25 mouse cellular contexts compared by ENCODE assay signal in genomic region chr8:35955506-35955905, GRCm38 (mm10).
A peak's percentile ranks its signal among the peaks of the same experiment; 100 is the strongest.
DNase-seq lines count a peak whose midpoint lies in the region; ATAC-seq lines count a peak whose summit lies in the region.
"Had no signal": no experiment of that assay in that cellular context is flagged by ENCODE, and none has a peak within 500 bp of the region (broad histone marks: within the 10 kb centered on the region; RNA-seq: fewer than 3 reads in every experiment).

No protein-coding gene starts in this region.

- DNase-seq in forebrain, embryonic 11.5 days (ENCODE audit: low spot score): no peak
- DNase-seq in heart, adult 11 months: peak; percentile 71
- no peak for DNase-seq in heart, adult 9 months (ENCODE audit: low spot score in 2 of 2)
- peak; percentile 41 for DNase-seq in adipocyte (ENCODE audit: low spot score)
- peak; percentile 56 for DNase-seq in gonadal fat pad, adult 2 months (ENCODE audit: low read depth)
- no peak for DNase-seq in frontal cortex, adult 2 months (ENCODE audit: extremely low spot score in 1 of 2, low spot score in 1 of 2)
- DNase-seq: adrenal gland, adult 2 months; adrenal gland, postnatal 10 days; adrenal gland, postnatal 25 days; B cell, adult 2 months; cerebellum, adult 11 months; cerebellum, adult 18-20 months; cerebellum, adult 8-10 months; cerebellum, adult 9-11 months; cerebellum, postnatal 14 days; cerebellum, postnatal 36 days had no signal

- no peaks in the 10 kb centered on the region for H3K9me3 ChIP-seq in forebrain, embryonic 13.5 days (replicated peaks)
- H3K9me3 ChIP-seq in forebrain, embryonic 11.5 days (ENCODE audit: control insufficient read depth, low read length): no peaks in the 10 kb centered on the region
- H3K9me3 ChIP-seq: embryonic facial prominence, embryonic 10.5 days; embryonic facial prominence, embryonic 12.5 days; forebrain, embryonic 10.5 days; G1E had no signal

- H3K27me3 ChIP-seq in forebrain, embryonic 13.5 days: no peaks in the 10 kb centered on the region
- no peaks in the 10 kb centered on the region for H3K27me3 ChIP-seq in forebrain, embryonic 11.5 days (ENCODE audit: control insufficient read depth, insufficient read depth, low read length)
- H3K27me3 ChIP-seq: CH12.LX; embryonic facial prominence, embryonic 12.5 days; Patski had no signal

- no peak overlapping the region for H3K4me2 ChIP-seq in forebrain, embryonic 13.5 days
- no peak overlapping the region for H3K4me2 ChIP-seq in forebrain, embryonic 11.5 days (ENCODE audit: low read depth, low read length, severe bottlenecking)
- H3K4me2 ChIP-seq: embryonic facial prominence, embryonic 12.5 days had no signal

- H3K27ac ChIP-seq in forebrain, embryonic 13.5 days: peak overlapping the region; percentile 63; the same call in 1 of the 2 replicates
- H3K27ac ChIP-seq in forebrain, embryonic 11.5 days (ENCODE audit: low read depth, low read length): no peak overlapping the region
- H3K27ac ChIP-seq: embryonic facial prominence, embryonic 10.5 days; embryonic facial prominence, embryonic 12.5 days; forebrain, embryonic 10.5 days had no signal

- WGBS in forebrain, embryonic 13.5 days: 90% methylated on average over 2 of the region's 2 CpGs
- 88% methylated on average over 2 of the region's 2 CpGs for WGBS in forebrain, embryonic 11.5 days

- no peaks in the 10 kb centered on the region for H3K36me3 ChIP-seq in forebrain, embryonic 13.5 days (ENCODE audit: poor library complexity, severe bottlenecking)
- no peaks in the 10 kb centered on the region for H3K36me3 ChIP-seq in forebrain, embryonic 11.5 days (ENCODE audit: control insufficient read depth, insufficient read depth, low read length)
- H3K36me3 ChIP-seq: embryonic facial prominence, embryonic 10.5 days; embryonic facial prominence, embryonic 12.5 days; forebrain, embryonic 10.5 days; G1E had no signal

- ATAC-seq in forebrain, embryonic 13.5 days: no peak
- ATAC-seq in forebrain, embryonic 11.5 days (replicated peaks; ENCODE audit: low FRiP score): no peak
- ATAC-seq: activated CD4-positive, CD25-positive, alpha-beta regulatory T cell, adult 4 months; CD4-positive, CD25-positive, alpha-beta regulatory T cell, adult 4 months; Patski had no signal

- H3K4me3 ChIP-seq in forebrain, embryonic 13.5 days: no peak overlapping the region
- H3K4me3 ChIP-seq in forebrain, embryonic 11.5 days (ENCODE audit: low read depth, low read length): no peak overlapping the region
- H3K4me3 ChIP-seq: embryonic facial prominence, embryonic 10.5 days; embryonic facial prominence, embryonic 12.5 days; forebrain, embryonic 10.5 days had no signal

- peaks cover 31% of the 10 kb centered on the region for H3K4me1 ChIP-seq in forebrain, embryonic 13.5 days
- H3K4me1 ChIP-seq in forebrain, embryonic 11.5 days (replicated peaks; ENCODE audit: control insufficient read depth, insufficient read depth, low read length): 0 out of 2 replicates have a peak, but pooled peaks cover 2% of the 10 kb centered on the region

- H3K9ac ChIP-seq in forebrain, embryonic 13.5 days: no peak overlapping the region
- no peak overlapping the region for H3K9ac ChIP-seq in forebrain, embryonic 11.5 days (ENCODE audit: low read length)
- H3K9ac ChIP-seq: embryonic facial prominence, embryonic 12.5 days had no signal

Comparison
In these comparisons a context has a peak if more than half of its experiments do, and no peak if none do; other contexts are left out.
1. DNase-seq: peak in heart, adult 11 months (single experiment), adipocyte (single experiment) and gonadal fat pad, adult 2 months (single experiment); none in forebrain, embryonic 11.5 days (single experiment), heart, adult 9 months (0 of 2) and frontal cortex, adult 2 months (0 of 2).